Mouse (Mus musculus) heart, adult 8-10 months (tissue): ENCODE results near the gene Trim12c. TPM values are rescaled to one million over a fixed set of nuclear protein-coding genes. Genes with fewer than 3 reads are reported as not detected.
A peak's percentile ranks its signal among the peaks of the same experiment; 100 is the strongest.
"Not testable (repeated sequence)": the region's sequence is repeated elsewhere in the genome, so short reads cannot be mapped to it uniquely, and the experiment has no call there.

Source experiments
- DNase-seq: peaks from one replicate; pipeline ENCODE4 v3.0.0; 2022; ENCODE audit warnings: low spot score
- total RNA-seq, 4 experiments: library from RNA; stranded (reverse); gene quantifications; 2 replicates each; pipeline ENCODE4 v1.2.4; 2022

The Trim12c gene
- total RNA-seq = 1 to 10 TPM; 3.6 to 5.8 (median 5.0) TPM

- DNase-seq = peak; percentile 87
Measured at GRCm38 (mm10) chr7:104352717-104353599, at the start of gene Trim12c. Gene Trim12c, minus strand, starts transcription at chr7:104353362.

GRCm38 (mm10) chr7:104401140-104401539 is 48.0 kb upstream of the Trim12c start:
- peak; percentile 1 for DNase-seq

GRCm38 (mm10) chr7:104400698-104401097 is 47.5 kb upstream of the Trim12c start, which contains the start of gene Trim30c:
Gene Trim30c, minus strand, starts transcription at chr7:104400837.
- peak; percentile 6 for DNase-seq

- no peak for DNase-seq
Measured at GRCm38 (mm10) chr7:104398492-104398891, 45.3 kb upstream of the Trim12c start.

GRCm38 (mm10) chr7:104369736-104370414 is 16.7 kb upstream of the Trim12c start, which contains the start of gene Trim30b:
Gene Trim30b, minus strand, starts transcription at chr7:104369884.
- DNase-seq = peak; percentile 45

GRCm38 (mm10) chr7:104366339-104366738 is 13.2 kb upstream of the Trim12c start:
- DNase-seq = no peak

- DNase-seq = no peak
Measured at GRCm38 (mm10) chr7:104353600-104353967, 422 bp upstream of the Trim12c start.

- DNase-seq = not testable (repeated sequence)
Measured at GRCm38 (mm10) chr7:104348043-104348442, 5.1 kb downstream of the Trim12c start.

GRCm38 (mm10) chr7:104340744-104341143 is 12.4 kb downstream of the Trim12c start:
- not testable (repeated sequence) for DNase-seq

- not testable (repeated sequence) for DNase-seq
Measured at GRCm38 (mm10) chr7:104335547-104335946, 17.6 kb downstream of the Trim12c start.

- not testable (repeated sequence) for DNase-seq
Measured at GRCm38 (mm10) chr7:104329171-104329570, 24.0 kb downstream of the Trim12c start, which contains the start of gene Trim34b. Gene Trim34b, plus strand, starts transcription at chr7:104329471.

- DNase-seq = no peak
Measured at GRCm38 (mm10) chr7:104322028-104322427, 31.1 kb downstream of the Trim12c start.

- DNase-seq = not testable (repeated sequence)
Measured at GRCm38 (mm10) chr7:104315369-104316080, 37.6 kb downstream of the Trim12c start, which contains the start of gene Trim12a. Gene Trim12a, minus strand, starts transcription at chr7:104315466.

- peak; percentile 13 for DNase-seq
Measured at GRCm38 (mm10) chr7:104314796-104315353, 38.3 kb downstream of the Trim12c start.

- DNase-seq = no peak
Measured at GRCm38 (mm10) chr7:104291638-104292400, 61.3 kb downstream of the Trim12c start.

- DNase-seq = no peak
Measured at GRCm38 (mm10) chr7:104290641-104291040, 62.5 kb downstream of the Trim12c start.
